Mouse (Mus musculus): ENCODE measurements around the gene Etv3. TPM values are rescaled to one million over a fixed set of nuclear protein-coding genes. Genes with fewer than 3 reads are reported as not detected.

Gene Etv3
- polyA plus RNA-seq, 1 experiment from 2014 or later: 16.9 TPM

- ATAC-seq (ENCODE audit: low read depth): peak; percentile 46
Observed at GRCm38 (mm10) chr3:87511971-87512765, 13.0 kb upstream of the Etv3 start.

GRCm38 (mm10) chr3:87515567-87516081 lies 9.6 kb upstream of the Etv3 start:
- no peak overlapping the region for H3K4me3 ChIP-seq (ENCODE audit: low read length)
- no peaks in the 10 kb centered on the region for H3K27me3 ChIP-seq (ENCODE audit: control insufficient read depth, insufficient read depth, low read depth, low read length)
- H3K36me3 ChIP-seq (ENCODE audit: control insufficient read depth, insufficient read depth, low read length): no peaks in the 10 kb centered on the region
- no peak overlapping the region for H3K27ac ChIP-seq (ENCODE audit: low read length)
- WGBS: 22% methylated on average over 13 of the region's 13 CpGs
- no peak; the same call in 1 of the 2 replicates for ATAC-seq (ENCODE audit: low read depth)
- H3K4me2 ChIP-seq (ENCODE audit: low read depth, low read length): peak overlapping the region; percentile 41; the same call in 1 of the 2 replicates
- H3K4me1 ChIP-seq (replicated peaks; ENCODE audit: control insufficient read depth, insufficient read depth, low read length): peaks cover 17% of the 10 kb centered on the region
- H3K9ac ChIP-seq (ENCODE audit: low read length): peak overlapping the region; percentile 5; the same call in 1 of the 2 replicates
- no peaks in the 10 kb centered on the region for H3K9me3 ChIP-seq (ENCODE audit: control insufficient read depth, low read length)

More at GRCm38 (mm10) chr3:87511971-87512765, 13.0 kb upstream of the Etv3 start:
- H3K9ac ChIP-seq (ENCODE audit: low read length): no peak overlapping the region
- no peaks in the 10 kb centered on the region for H3K27me3 ChIP-seq (ENCODE audit: control insufficient read depth, insufficient read depth, low read depth, low read length)
- no peaks in the 10 kb centered on the region for H3K9me3 ChIP-seq (ENCODE audit: control insufficient read depth, low read length)
- H3K4me2 ChIP-seq (ENCODE audit: low read depth, low read length): no peak overlapping the region
- no peak overlapping the region for H3K4me3 ChIP-seq (ENCODE audit: low read length)
- WGBS: 18% methylated on average over 16 of the region's 16 CpGs
- H3K4me1 ChIP-seq (replicated peaks; ENCODE audit: control insufficient read depth, insufficient read depth, low read length): peaks cover 17% of the 10 kb centered on the region
- H3K27ac ChIP-seq (ENCODE audit: low read length): no peak overlapping the region
- no peaks in the 10 kb centered on the region for H3K36me3 ChIP-seq (ENCODE audit: control insufficient read depth, insufficient read depth, low read length)

- no peak overlapping the region for H3K9ac ChIP-seq (ENCODE audit: low read length)
- H3K4me1 ChIP-seq (replicated peaks; ENCODE audit: control insufficient read depth, insufficient read depth, low read length): peaks cover 12% of the 10 kb centered on the region
- no peaks in the 10 kb centered on the region for H3K27me3 ChIP-seq (ENCODE audit: control insufficient read depth, insufficient read depth, low read depth, low read length)
- no peaks in the 10 kb centered on the region for H3K9me3 ChIP-seq (ENCODE audit: control insufficient read depth, low read length)
- no peak overlapping the region for H3K4me2 ChIP-seq (ENCODE audit: low read depth, low read length)
- H3K27ac ChIP-seq (ENCODE audit: low read length): no peak overlapping the region
- no peaks in the 10 kb centered on the region for H3K36me3 ChIP-seq (ENCODE audit: control insufficient read depth, insufficient read depth, low read length)
- ATAC-seq (ENCODE audit: low read depth): no peak
- no peak overlapping the region for H3K4me3 ChIP-seq (ENCODE audit: low read length)
Observed at GRCm38 (mm10) chr3:87518425-87518824, 6.8 kb upstream of the Etv3 start.

- Histone ChIP-seq H3K36me3 (ENCODE audit: control insufficient read depth, insufficient read depth, low read length) (no peaks in the 10 kb centered on the region), H3K4me1 (replicated peaks; ENCODE audit: control insufficient read depth, insufficient read depth, low read length) (peaks cover 12% of the 10 kb centered on the region), H3K27me3 (ENCODE audit: control insufficient read depth, insufficient read depth, low read depth, low read length) (no peaks in the 10 kb centered on the region), H3K27ac (ENCODE audit: low read length) (no peak overlapping the region), H3K9ac (ENCODE audit: low read length) (no peak overlapping the region), H3K4me2 (ENCODE audit: low read depth, low read length) (no peak overlapping the region), H3K9me3 (ENCODE audit: control insufficient read depth, low read length) (no peaks in the 10 kb centered on the region), H3K4me3 (ENCODE audit: low read length) (no peak overlapping the region)
- no peak for ATAC-seq (ENCODE audit: low read depth)
- 47% methylated on average over 4 of the region's 4 CpGs for WGBS
Observed at GRCm38 (mm10) chr3:87521126-87521525, 4.1 kb upstream of the Etv3 start.

GRCm38 (mm10) chr3:87521833-87522232 lies 3.4 kb upstream of the Etv3 start:
- Histone ChIP-seq H3K4me1 (replicated peaks; ENCODE audit: control insufficient read depth, insufficient read depth, low read length) (peaks cover 13% of the 10 kb centered on the region), H3K4me2 (ENCODE audit: low read depth, low read length) (no peak overlapping the region), H3K9me3 (ENCODE audit: control insufficient read depth, low read length) (no peaks in the 10 kb centered on the region), H3K36me3 (ENCODE audit: control insufficient read depth, insufficient read depth, low read length) (no peaks in the 10 kb centered on the region), H3K9ac (ENCODE audit: low read length) (no peak overlapping the region), H3K4me3 (ENCODE audit: low read length) (no peak overlapping the region), H3K27me3 (ENCODE audit: control insufficient read depth, insufficient read depth, low read depth, low read length) (no peaks in the 10 kb centered on the region), H3K27ac (ENCODE audit: low read length) (no peak overlapping the region)
- 18% methylated on average over 1 of the region's 1 CpGs for WGBS
- no peak for ATAC-seq (ENCODE audit: low read depth)

GRCm38 (mm10) chr3:87523701-87524100 lies 1.5 kb upstream of the Etv3 start:
- Histone ChIP-seq H3K4me1 (replicated peaks; ENCODE audit: control insufficient read depth, insufficient read depth, low read length) (peaks cover 12% of the 10 kb centered on the region), H3K9me3 (ENCODE audit: control insufficient read depth, low read length) (no peaks in the 10 kb centered on the region), H3K9ac (ENCODE audit: low read length) (no peak overlapping the region), H3K36me3 (ENCODE audit: control insufficient read depth, insufficient read depth, low read length) (peaks cover 7% of the 10 kb centered on the region), H3K4me2 (ENCODE audit: low read depth, low read length) (no peak overlapping the region), H3K27ac (ENCODE audit: low read length) (no peak overlapping the region), H3K27me3 (ENCODE audit: control insufficient read depth, insufficient read depth, low read depth, low read length) (no peaks in the 10 kb centered on the region), H3K4me3 (ENCODE audit: low read length) (no peak overlapping the region)
- WGBS: 88% methylated on average over 9 of the region's 9 CpGs
- no peak for ATAC-seq (ENCODE audit: low read depth)

GRCm38 (mm10) chr3:87525837-87526570 lies 797 bp downstream of the Etv3 start:
- no peaks in the 10 kb centered on the region for H3K9me3 ChIP-seq (ENCODE audit: control insufficient read depth, low read length)
- H3K27me3 ChIP-seq (ENCODE audit: control insufficient read depth, insufficient read depth, low read depth, low read length): no peaks in the 10 kb centered on the region
- peaks cover 12% of the 10 kb centered on the region for H3K4me1 ChIP-seq (replicated peaks; ENCODE audit: control insufficient read depth, insufficient read depth, low read length)
- peak; percentile 48 for ATAC-seq (ENCODE audit: low read depth)
- H3K9ac ChIP-seq (ENCODE audit: low read length): peak overlapping the region; percentile 99
- peak overlapping the region; percentile 90 for H3K4me2 ChIP-seq (ENCODE audit: low read depth, low read length)
- 4% methylated on average over 27 of the region's 27 CpGs for WGBS
- peaks cover 27% of the 10 kb centered on the region for H3K36me3 ChIP-seq (ENCODE audit: control insufficient read depth, insufficient read depth, low read length)
- peak overlapping the region; percentile 99 for H3K4me3 ChIP-seq (ENCODE audit: low read length)
- peak overlapping the region; percentile 90 for H3K27ac ChIP-seq (ENCODE audit: low read length)

GRCm38 (mm10) chr3:87527139-87527538 lies 1.9 kb downstream of the Etv3 start:
- H3K27me3 ChIP-seq (ENCODE audit: control insufficient read depth, insufficient read depth, low read depth, low read length): no peaks in the 10 kb centered on the region
- 52% methylated on average over 12 of the region's 12 CpGs for WGBS
- no peak overlapping the region for H3K9ac ChIP-seq (ENCODE audit: low read length)
- no peak for ATAC-seq (ENCODE audit: low read depth)
- peaks cover 34% of the 10 kb centered on the region for H3K36me3 ChIP-seq (ENCODE audit: control insufficient read depth, insufficient read depth, low read length)
- H3K9me3 ChIP-seq (ENCODE audit: control insufficient read depth, low read length): no peaks in the 10 kb centered on the region
- peaks cover 12% of the 10 kb centered on the region for H3K4me1 ChIP-seq (replicated peaks; ENCODE audit: control insufficient read depth, insufficient read depth, low read length)
- H3K4me2 ChIP-seq (ENCODE audit: low read depth, low read length): peak overlapping the region; percentile 90; the same call in 1 of the 2 replicates
- H3K4me3 ChIP-seq (ENCODE audit: low read length): 0 out of 2 replicates have a peak overlapping the region, but pooled peaks have one; percentile 9
- peak overlapping the region; percentile 54 for H3K27ac ChIP-seq (ENCODE audit: low read length)

GRCm38 (mm10) chr3:87528021-87528420 lies 2.8 kb downstream of the Etv3 start:
- 49% methylated on average over 7 of the region's 8 CpGs for WGBS
- peak overlapping the region; percentile 17; the same call in 1 of the 2 replicates for H3K27ac ChIP-seq (ENCODE audit: low read length)

More at GRCm38 (mm10) chr3:87528021-87528420, 2.8 kb downstream of the Etv3 start:
- Histone ChIP-seq H3K36me3 (ENCODE audit: control insufficient read depth, insufficient read depth, low read length) (peaks cover 39% of the 10 kb centered on the region), H3K4me1 (replicated peaks; ENCODE audit: control insufficient read depth, insufficient read depth, low read length) (peaks cover 12% of the 10 kb centered on the region), H3K4me3 (ENCODE audit: low read length) (no peak overlapping the region), H3K9ac (ENCODE audit: low read length) (peak overlapping the region; percentile 7; the same call in 1 of the 2 replicates), H3K4me2 (ENCODE audit: low read depth, low read length) (no peak overlapping the region), H3K9me3 (ENCODE audit: control insufficient read depth, low read length) (no peaks in the 10 kb centered on the region), H3K27me3 (ENCODE audit: control insufficient read depth, insufficient read depth, low read depth, low read length) (no peaks in the 10 kb centered on the region)
- ATAC-seq (ENCODE audit: low read depth): no peak

Measured in lung, embryonic 16.5 days (tissue).